Comparison of ENCODE assay signal across 22 mouse cellular contexts in the genomic region with DNA sequence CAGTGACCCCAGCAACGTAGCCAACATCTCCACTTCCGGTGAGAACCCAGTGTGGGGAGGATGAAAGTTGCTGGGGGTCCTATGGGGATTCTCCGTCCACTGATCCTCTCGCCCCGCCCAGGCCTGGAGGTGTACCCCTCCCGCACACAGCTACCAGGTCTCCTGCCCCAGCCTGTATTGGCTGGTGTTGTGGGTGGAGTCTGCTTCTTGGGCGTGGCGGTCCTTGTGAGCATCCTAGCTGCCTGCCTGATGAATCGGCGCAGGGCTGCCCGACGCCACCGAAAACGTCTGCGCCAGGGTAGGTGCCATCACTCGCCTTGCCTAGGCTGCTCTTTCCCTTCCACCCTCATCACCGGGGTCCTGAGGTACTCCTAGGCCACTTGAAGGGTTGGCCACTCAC. TPM values are rescaled to one million over a fixed set of nuclear protein-coding genes. Genes with fewer than 3 reads are reported as not detected.
DNase-seq lines count a peak whose midpoint lies in the region; TF ChIP-seq lines count a peak whose summit lies in the region.
"Had no signal": no experiment of that assay in that cellular context is flagged by ENCODE, and none has a peak within 500 bp of the region (broad histone marks: within the 10 kb centered on the region; RNA-seq: fewer than 3 reads in every experiment).

No protein-coding gene starts in this region.

- H3K27me3 ChIP-seq in E14TG2a.4 (ENCODE audit: insufficient read depth, low read length) (peaks cover 16% of the 10 kb centered on the region), ES-Bruce4 (ENCODE audit: control insufficient read depth, insufficient read depth, low read length, poor library complexity, severe bottlenecking) (no peaks in the 10 kb centered on the region)

- in situ Hi-C loops in ES-E14 (cut with MboI; ENCODE audit: low sequenced_read_pairs in 2 of 2, unreplicated experiment in 2 of 2), result no loop called here

- H3K36me3 ChIP-seq in E14TG2a.4 (ENCODE audit: insufficient read depth, low read length) (peaks cover 65% of the 10 kb centered on the region), ES-Bruce4 (ENCODE audit: control insufficient read depth, insufficient read depth, low read length, poor library complexity, severe bottlenecking) (no peaks in the 10 kb centered on the region), ES-E14 (ENCODE audit: control insufficient read depth, insufficient read depth, low read length, poor library complexity, severe bottlenecking) (peaks cover 56% of the 10 kb centered on the region)

- peaks cover 70% of the 10 kb centered on the region for H3K4me1 ChIP-seq in E14TG2a.4 (replicated peaks; ENCODE audit: low read depth, low read length)
- no peaks in the 10 kb centered on the region for H3K4me1 ChIP-seq in ES-Bruce4 (ENCODE audit: control insufficient read depth, insufficient read depth, low read length)
- peaks cover 0 to 8% of the 10 kb centered on the region in 2 experiments; a peak in 1 of 4 replicates for H3K4me1 ChIP-seq in ES-E14 (ENCODE audit: control insufficient read depth in 2 of 2, insufficient read depth in 2 of 2, low read length in 2 of 2, poor library complexity in 1 of 2)

- no peak for TF ChIP-seq EP300 in ES-Bruce4 (IDR thresholded peaks at IDR 0.05; ENCODE audit: insufficient read depth, low read depth, low read length)

- H3K4me3 ChIP-seq in E14TG2a.4 (replicated peaks; ENCODE audit: low read length) (peak overlapping the region; percentile 61), ES-Bruce4 (ENCODE audit: low read depth, low read length) (peak overlapping the region; percentile 39), ES-E14 (ENCODE audit: insufficient read depth in 1 of 2, low read depth in 1 of 2, low read length in 2 of 2, poor library complexity in 1 of 2, severe bottlenecking in 1 of 2) (peak overlapping the region; percentile 32 to 44; a peak in 2 of 4 replicates)
- H3K4me3 ChIP-seq: embryonic facial prominence, embryonic 10.5 days; embryonic facial prominence, embryonic 12.5 days; forebrain, embryonic 13.5 days; forebrain, embryonic 15.5 days had no signal

- TF ChIP-seq POLR2A in ES-Bruce4 (IDR thresholded peaks at IDR 0.05; ENCODE audit: insufficient read depth, low read length), result no peak

- H3K9ac ChIP-seq in ES-Bruce4 (ENCODE audit: low read depth, poor library complexity, severe bottlenecking), result no peak overlapping the region
- H3K9ac ChIP-seq in ES-E14 (ENCODE audit: insufficient read depth, low read depth, low read length, poor library complexity, severe bottlenecking), result no peak overlapping the region
- H3K9ac ChIP-seq: embryonic facial prominence, embryonic 12.5 days; forebrain, embryonic 13.5 days; forebrain, embryonic 15.5 days; forebrain, postnatal 0 days had no signal

- no peak overlapping the region for H3K27ac ChIP-seq in ES-Bruce4 (ENCODE audit: insufficient read depth, low read length)
- H3K27ac ChIP-seq in ES-E14 (ENCODE audit: insufficient read depth, low read depth, low read length, poor library complexity, severe bottlenecking), result no peak overlapping the region
- H3K27ac ChIP-seq: embryonic facial prominence, embryonic 10.5 days; embryonic facial prominence, embryonic 12.5 days; forebrain, embryonic 13.5 days; forebrain, embryonic 15.5 days had no signal

- H3K9me3 ChIP-seq in E14TG2a.4 (ENCODE audit: low read length) (no peaks in the 10 kb centered on the region), ES-Bruce4 (replicated peaks; ENCODE audit: control insufficient read depth, insufficient read depth, low read length, poor library complexity, severe bottlenecking) (no peaks in the 10 kb centered on the region), ES-E14 (ENCODE audit: control insufficient read depth, insufficient read depth, low read depth, low read length) (no peaks in the 10 kb centered on the region)
- H3K9me3 ChIP-seq: embryonic facial prominence, embryonic 10.5 days; embryonic facial prominence, embryonic 12.5 days; forebrain, embryonic 13.5 days; forebrain, embryonic 15.5 days had no signal

- no peak for DNase-seq in ES-E14 (ENCODE audit: low read depth, low spot score)
- peak; percentile 58 for DNase-seq in ZHBTc4 (ENCODE audit: low read depth, low spot score)
- DNase-seq in cerebellum, adult 9-10 months, result no peak
- no peak for DNase-seq in adrenal gland, adult 2 months
- DNase-seq in heart, adult 18-20 months, result no peak
- DNase-seq: adrenal gland, adult 8-10 months; adrenal gland, postnatal 14 days; adrenal gland, postnatal 36 days; cerebellum, adult 11-12 months; cerebellum, adult 2 months; cerebellum, adult 9-11 months; cerebellum, postnatal 14 days; forebrain, postnatal 0 days had no signal

- TF ChIP-seq CTCF in E14TG2a.4 (conservative IDR thresholded peaks at IDR 0.05; ENCODE audit: low read length), result no peak
- no peak for TF ChIP-seq CTCF in ES-Bruce4 (IDR thresholded peaks at IDR 0.05; ENCODE audit: low read depth, low read length)

TF ChIP-seq in ES-E14, 5 proteins besides CTCF, POLR2A, EP300 and RAD21:
- no peak for TF ChIP-seq HCFC1 (IDR thresholded peaks at IDR 0.05; ENCODE audit: borderline replicate concordance, insufficient read depth, low read length)
- TF ChIP-seq ZNF384 (IDR thresholded peaks at IDR 0.05; ENCODE audit: low read depth, low read length), result no peak
- TF ChIP-seq MAFK (IDR thresholded peaks at IDR 0.05; ENCODE audit: insufficient read depth, low read depth, low read length), result no peak
- no peak for TF ChIP-seq CHD2 (IDR thresholded peaks at IDR 0.05; ENCODE audit: low read depth, low read length)
- TF ChIP-seq ZC3H11A (IDR thresholded peaks at IDR 0.05; ENCODE audit: borderline replicate concordance, low read depth, low read length), result no peak

RNA-seq across cellular contexts. Expression of a gene that starts 3.8 kb away (rescaled TPM):
- polyA plus RNA-seq in ES-Bruce4 (2011; ENCODE audit: insufficient read depth, insufficient read length, low read depth, missing spikeins), result 269 and 312 TPM in 2 replicates
- 112 and 131 TPM in 2 replicates for total RNA-seq in ES-E14 (2012; rRNA removed)
- total RNA-seq in adrenal gland, adult 2 months (2021), result 100 to 1,000 TPM in 1 of 2 experiments, 10 to 100 TPM in 1; 60.9 to 108 TPM
- polyA plus RNA-seq in adrenal gland, adult 2 months (2012; rRNA removed), result 89.5 and 121 TPM in 2 replicates
- total RNA-seq in heart, adult 18-20 months (2021), result 10 to 100 TPM; 56.8 to 58.8 TPM

RNA-seq across cellular contexts. Expression of a gene that starts 14.4 kb away (rescaled TPM):
- 40.5 and 40.6 TPM in 2 replicates for polyA plus RNA-seq in ES-Bruce4 (2011; ENCODE audit: insufficient read depth, insufficient read length, low read depth, missing spikeins)
- 45.6 and 80.3 TPM in 2 replicates for total RNA-seq in ES-E14 (2012; rRNA removed)
- 1 to 10 TPM in 1 of 2 experiments, under 1 TPM in 1; 0.78 to 3.8 TPM for total RNA-seq in adrenal gland, adult 2 months (2021)
- 7.4 and 7.9 TPM in 2 replicates for polyA plus RNA-seq in adrenal gland, adult 2 months (2012; rRNA removed)
- under 1 TPM; 0.28 to 0.45 TPM for total RNA-seq in heart, adult 18-20 months (2021)

RNA-seq across cellular contexts. Expression of a gene that starts 20.9 kb away (rescaled TPM):
- 0.46 and 0.85 TPM in 2 replicates for polyA plus RNA-seq in ES-Bruce4 (2011; ENCODE audit: insufficient read depth, insufficient read length, low read depth, missing spikeins)
- total RNA-seq in ES-E14 (2012; rRNA removed), result 1.6 and 2.7 TPM in 2 replicates
- total RNA-seq in adrenal gland, adult 2 months (2021), result 1 to 10 TPM; 3.2 to 7.9 TPM
- 4.5 and 4.9 TPM in 2 replicates for polyA plus RNA-seq in adrenal gland, adult 2 months (2012; rRNA removed)
- 1 to 10 TPM; 1.2 to 2.2 TPM for total RNA-seq in heart, adult 18-20 months (2021)
- total RNA-seq: MEL had no signal
- polyA plus RNA-seq: embryonic facial prominence, embryonic 10.5 days; forebrain, embryonic 15.5 days had no signal

RNA-seq across cellular contexts. Expression of a gene that starts 24.6 kb away (rescaled TPM):
- 2.1 and 2.3 TPM in 2 replicates for polyA plus RNA-seq in ES-Bruce4 (2011; ENCODE audit: insufficient read depth, insufficient read length, low read depth, missing spikeins)
- 0.67 and 1.2 TPM in 2 replicates for total RNA-seq in ES-E14 (2012; rRNA removed)
- total RNA-seq in adrenal gland, adult 2 months (2021), result under 1 TPM; 0.31 to 0.37 TPM
- polyA plus RNA-seq in adrenal gland, adult 2 months (2012; rRNA removed), result 0.15 TPM in 1 of 2 replicates, not detected in the other
- total RNA-seq in heart, adult 18-20 months (2021), result 1 to 10 TPM in 1 of 2 experiments, not detected in 1; 1.2 TPM
- total RNA-seq: MEL had no signal
- polyA plus RNA-seq: C2C12 had no signal

RNA-seq across cellular contexts. Expression of a gene that starts 59.7 kb away (rescaled TPM):
- 0.37 TPM in 1 of 2 replicates, not detected in the other for polyA plus RNA-seq in ES-Bruce4 (2011; ENCODE audit: insufficient read depth, insufficient read length, low read depth, missing spikeins)
- 0.09 and 0.26 TPM in 2 replicates for total RNA-seq in ES-E14 (2012; rRNA removed)
- total RNA-seq in adrenal gland, adult 2 months (2021), result under 1 TPM; 0.24 to 0.61 TPM
- polyA plus RNA-seq in adrenal gland, adult 2 months (2012; rRNA removed), result 1.6 and 2.1 TPM in 2 replicates
- total RNA-seq in heart, adult 18-20 months (2021), result not detected
- total RNA-seq: adrenal gland, postnatal 14 days; MEL had no signal
- polyA plus RNA-seq: C2C12; embryonic facial prominence, embryonic 12.5 days; forebrain, embryonic 11.5 days had no signal
